Mouse (Mus musculus) Patski (cell line): Measurements from ENCODE around the gene Col12a1. TPM values are rescaled to one million over a fixed set of nuclear protein-coding genes. Genes with fewer than 3 reads are reported as not detected.

ENCODE experiments used
- ATAC-seq: fragments of 100-300 bp; one replicate; pipeline ENCODE4 v1.8.0; 2021
- CTCF ChIA-PET: fragments of 350-600 bp; sonication (Branson Sonifier 250); formaldehyde crosslinking; loops from one replicate; lab custom pipeline; 2022; ENCODE audit warnings: inconsistent platforms; lab: Charles Lee
- POLR2A ChIA-PET: fragments of 350-600 bp; sonication (Branson Sonifier 250); formaldehyde crosslinking; loops from one replicate; lab custom pipeline; 2022; ENCODE audit warnings: antibody characterized with exemption, inconsistent platforms; lab: Charles Lee
- DNase-seq: peaks from one replicate; pipeline ENCODE4 v3.0.0-alpha.2; 2011; ENCODE audit warnings: low read depth, low spot score
- H3K27me3 ChIP-seq: fragments of 371-371 bp; one replicate; pipeline ENCODE4 v1.5.1; 2021
- CTCF ChIP-seq: fragments of 100-300 bp; IDR thresholded peaks from one replicate; pipeline ENCODE4 v1.5.1; 2021
- in situ Hi-C: fragments of 300-500 bp; cut with MboI; formaldehyde crosslinking; loops from 3 replicates; pipeline ENCODE4 v1.11.1; 2018; ENCODE audit warnings: low pct_unique_long_range_greater_than_20kb, mixed read lengths
- polyA plus RNA-seq: library from polyadenylated mRNA; unstranded; gene quantifications from one replicate; pipeline ENCODE4 v1.2.3, GENCODE M21; 2021

The Col12a1 gene
- polyA plus RNA-seq, 1 experiment from 2014 or later, result 99.1 TPM

GRCm38 (mm10) chr9:79735608-79736007, 17.0 kb upstream of the Col12a1 start:
- ATAC-seq, result no peak
- in situ Hi-C loops, result no loop called here
- CTCF ChIA-PET, result no interaction called here
- TF ChIP-seq CTCF, result no peak
- no peak for DNase-seq
- no peaks in the 10 kb centered on the region for H3K27me3 ChIP-seq
- POLR2A ChIA-PET, result no interaction called here

- no peaks in the 10 kb centered on the region for H3K27me3 ChIP-seq
- POLR2A ChIA-PET, result no interaction called here
- DNase-seq (no peak), ATAC-seq (no peak)
- TF ChIP-seq CTCF, result no peak
- CTCF ChIA-PET, result interaction anchor here (0.5 kb wide), 1 partner anchor 14 kb away, joined by 4 read pairs; no protein-coding TSS in a partner anchor
- in situ Hi-C loops, result no loop called here
These were observed 11.7 kb upstream of the Col12a1 start for GRCm38 (mm10) chr9:79730301-79730700.

- ATAC-seq, result no peak
- POLR2A ChIA-PET, result no interaction called here
These were observed 4.5 kb upstream of the Col12a1 start for GRCm38 (mm10) chr9:79723090-79723489.

GRCm38 (mm10) chr9:79721056-79721455, 2.4 kb upstream of the Col12a1 start:
- in situ Hi-C loops, result loop anchor here (5.0 to 10.0 kb wide), 3 partner anchors 676 to 1124 kb away; no protein-coding TSS in a partner anchor
- TF ChIP-seq CTCF, result no peak
- CTCF ChIA-PET, result interaction anchor here (0.8 to 1.6 kb wide), 10 partner anchors 10 to 1026 kb away, joined by 3 to 10 read pairs (median 4); no protein-coding TSS in a partner anchor
- ATAC-seq (no peak), DNase-seq (no peak)
- POLR2A ChIA-PET, result interaction anchor here (0.7 kb wide), 1 partner anchor 380 kb away, joined by 6 read pairs; no protein-coding TSS in a partner anchor
- H3K27me3 ChIP-seq, result no peaks in the 10 kb centered on the region

More at GRCm38 (mm10) chr9:79723090-79723489, 4.5 kb upstream of the Col12a1 start:
- no peak for TF ChIP-seq CTCF
- H3K27me3 ChIP-seq, result no peaks in the 10 kb centered on the region
- CTCF ChIA-PET, result interaction anchor here (1.3 to 1.9 kb wide), 2 partner anchors 11 to 27 kb away, joined by 3 to 7 read pairs; no protein-coding TSS in a partner anchor
- DNase-seq, result no peak
- in situ Hi-C loops, result loop anchor here (5.0 to 10.0 kb wide), 3 partner anchors 678 to 1126 kb away; no protein-coding TSS in a partner anchor

- ATAC-seq (no peak), DNase-seq (no peak)
- CTCF ChIA-PET, result interaction anchor here (0.9 to 1.6 kb wide), 3 partner anchors 611 to 947 kb away, joined by 3 to 6 read pairs (median 5); no protein-coding TSS in a partner anchor
- no peak for TF ChIP-seq CTCF
- no peaks in the 10 kb centered on the region for H3K27me3 ChIP-seq
- in situ Hi-C loops, result loop anchor here (5.0 to 10.0 kb wide), 3 partner anchors 675 to 1123 kb away; no protein-coding TSS in a partner anchor
- POLR2A ChIA-PET, result no interaction called here
These were observed 1.5 kb upstream of the Col12a1 start for GRCm38 (mm10) chr9:79720143-79720542.

GRCm38 (mm10) chr9:79719451-79719850, 820 bp upstream of the Col12a1 start:
- DNase-seq (no peak), ATAC-seq (no peak)
- POLR2A ChIA-PET, result no interaction called here
- CTCF ChIA-PET, result no interaction called here
- in situ Hi-C loops, result loop anchor here (5.0 kb wide), 3 partner anchors 507 to 1077 kb away; no protein-coding TSS in a partner anchor
- no peak for TF ChIP-seq CTCF
- no peaks in the 10 kb centered on the region for H3K27me3 ChIP-seq

GRCm38 (mm10) chr9:79717836-79718475, 675 bp downstream of the Col12a1 start:
- in situ Hi-C loops, result loop anchor here (5.0 kb wide), 3 partner anchors 506 to 1076 kb away; no protein-coding TSS in a partner anchor
- DNase-seq (no peak), ATAC-seq (no peak)
- CTCF ChIA-PET, result interaction anchor here (0.7 to 0.9 kb wide), 3 partner anchors 30 to 1015 kb away, joined by 3 to 4 read pairs (median 3); no protein-coding TSS in a partner anchor
- POLR2A ChIA-PET, result interaction anchor here (0.7 kb wide), 1 partner anchor 838 kb away, joined by 3 read pairs; no protein-coding TSS in a partner anchor
- TF ChIP-seq CTCF, result no peak
- H3K27me3 ChIP-seq, result no peaks in the 10 kb centered on the region

GRCm38 (mm10) chr9:79716909-79717835, 1.5 kb downstream of the Col12a1 start:
- ChIA-PET CTCF (interaction anchor here (0.6 to 1.3 kb wide), 6 partner anchors 13 to 1023 kb away, joined by 3 to 4 read pairs (median 4); no protein-coding TSS in a partner anchor), POLR2A (interaction anchor here (0.7 kb wide), 1 partner anchor 838 kb away, joined by 3 read pairs; no protein-coding TSS in a partner anchor)
- H3K27me3 ChIP-seq, result no peaks in the 10 kb centered on the region
- TF ChIP-seq CTCF, result no peak
- in situ Hi-C loops, result loop anchor here (5.0 kb wide), 3 partner anchors 505 to 1075 kb away; no protein-coding TSS in a partner anchor
- ATAC-seq (no peak), DNase-seq (peak; percentile 63)

- in situ Hi-C loops, result loop anchor here (5.0 kb wide), 3 partner anchors 504 to 1074 kb away; no protein-coding TSS in a partner anchor
These were observed 2.1 kb downstream of the Col12a1 start for GRCm38 (mm10) chr9:79716496-79716895.

More at GRCm38 (mm10) chr9:79716496-79716895, 2.1 kb downstream of the Col12a1 start:
- CTCF ChIA-PET, result interaction anchor here (0.6 to 1.3 kb wide), 4 partner anchors 13 to 1022 kb away, joined by 3 to 4 read pairs (median 4); no protein-coding TSS in a partner anchor
- DNase-seq (no peak), ATAC-seq (no peak)
- POLR2A ChIA-PET, result no interaction called here
- no peaks in the 10 kb centered on the region for H3K27me3 ChIP-seq
- no peak for TF ChIP-seq CTCF
